Mouse (Mus musculus): ENCODE measurements at regions not wholly inside any gene's neighbourhood (a gene's known extent, or its start where the extent isn't known, plus 50 kb on each side); places are given as distances from the start of the nearest gene placed in this dataset.

- no peak for TF ChIP-seq NANOG (IDR thresholded peaks at IDR 0.05; ENCODE audit: borderline replicate concordance, low read length)
- no peak for TF ChIP-seq CTCF (conservative IDR thresholded peaks at IDR 0.05; ENCODE audit: low read length)
Observed at GRCm38 (mm10) chr3:159782222-159782844, 57.1 kb upstream of the Wls start.

All from E14TG2a.4 (cell line).